Mouse (Mus musculus): ENCODE measurements at regions not wholly inside any gene's neighbourhood (a gene's known extent, or its start where the extent isn't known, plus 50 kb on each side); places are given as distances from the start of the nearest gene placed in this dataset.

DNA sequence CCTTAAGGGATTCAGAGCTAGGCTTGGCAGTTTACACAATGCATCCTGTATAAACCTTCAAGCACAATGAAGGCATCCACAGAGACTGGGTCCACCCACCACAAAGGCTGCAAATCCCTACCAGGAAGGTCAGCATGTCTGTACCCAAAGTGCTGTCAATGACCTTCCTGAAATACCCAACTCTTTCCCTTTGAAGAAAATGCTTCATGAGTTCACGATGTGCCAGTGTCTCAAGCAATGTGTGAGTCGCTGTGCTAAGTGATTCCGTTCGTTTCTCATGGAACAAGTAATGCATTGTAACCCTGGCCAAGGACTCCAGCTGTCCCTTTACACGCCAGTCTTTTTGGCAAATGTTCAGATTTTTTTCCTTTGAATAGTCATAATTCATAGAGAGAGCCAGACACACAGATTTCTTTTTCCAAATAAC lies 305.4 kb upstream of the Xrcc4 start:
- TF ChIP-seq POLR2A (IDR thresholded peaks at IDR 0.05; ENCODE audit: borderline replicate concordance, extremely low read depth, insufficient read depth, insufficient read length) = no peak
- ATAC-seq (ENCODE audit: low FRiP score, low read depth) (peak; percentile 83), DNase-seq (ENCODE audit: low spot score) (peak; percentile 83)
- peaks cover 7% of the 10 kb centered on the region for H3K4me1 ChIP-seq (ENCODE audit: control insufficient read depth, insufficient read depth, low read length)
- H3K4me3 ChIP-seq (replicated peaks; ENCODE audit: low read length) = no peak overlapping the region
- H3K36me3 ChIP-seq (ENCODE audit: control insufficient read depth, insufficient read depth, low read length) = no peaks in the 10 kb centered on the region
- no peak overlapping the region for H3K4me2 ChIP-seq (replicated peaks; ENCODE audit: low read depth, low read length, severe bottlenecking)
- 34% methylated on average over 5 of the region's 5 CpGs for WGBS
- peak overlapping the region; percentile 40; the same call in 1 of the 2 replicates for H3K27ac ChIP-seq (replicated peaks; ENCODE audit: low read depth, low read length)
- H3K9me3 ChIP-seq (ENCODE audit: control insufficient read depth, low read length) = no peaks in the 10 kb centered on the region
- H3K27me3 ChIP-seq (ENCODE audit: control insufficient read depth, insufficient read depth, low read length) = no peaks in the 10 kb centered on the region
- no peak overlapping the region for H3K9ac ChIP-seq (ENCODE audit: low read depth, low read length, severe bottlenecking)

DNA sequence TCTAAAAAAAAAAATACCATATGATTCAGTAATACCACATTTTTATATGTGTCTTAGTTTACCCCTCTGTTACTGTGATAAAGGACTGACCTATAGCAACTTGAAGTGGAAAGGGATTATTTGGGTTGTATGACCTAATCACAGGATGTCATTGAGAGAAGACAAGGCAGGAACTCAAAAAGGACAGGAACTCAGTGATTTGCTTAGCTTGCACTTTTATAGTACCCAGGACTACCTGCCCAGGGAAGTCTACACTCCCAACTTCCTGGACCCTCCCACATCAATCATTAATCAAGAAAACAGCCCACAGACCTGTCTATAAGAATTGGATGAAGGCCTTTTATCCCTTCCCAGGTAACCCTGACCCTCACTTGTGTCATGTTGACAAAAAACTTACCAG lies 303.0 kb upstream of the Xrcc4 start:
- no peak for ATAC-seq (ENCODE audit: low FRiP score, low read depth)
- no peak for DNase-seq (ENCODE audit: low spot score)
- no peaks in the 10 kb centered on the region for H3K27me3 ChIP-seq (ENCODE audit: control insufficient read depth, insufficient read depth, low read length)

DNA sequence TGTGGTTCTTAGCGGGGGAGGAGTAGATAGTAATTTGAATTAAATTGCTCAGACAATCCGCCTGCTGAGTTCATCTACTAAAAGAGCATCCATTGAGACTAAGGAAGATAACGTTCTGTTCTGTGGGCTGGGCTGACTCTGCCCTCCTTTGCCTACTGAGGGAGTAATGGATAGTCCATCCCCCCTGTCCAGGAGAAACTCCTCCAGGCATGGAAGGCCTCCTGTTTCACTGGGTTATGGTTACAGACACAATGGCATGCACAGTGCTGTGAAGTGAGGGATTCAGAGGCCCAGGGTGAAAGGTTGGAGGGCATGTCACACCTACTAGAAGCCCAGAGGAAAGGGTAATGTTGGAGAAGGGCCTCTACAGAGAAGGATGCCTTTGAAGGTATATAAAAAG lies 287.2 kb upstream of the Xrcc4 start:
- no peak for TF ChIP-seq POLR2A (IDR thresholded peaks at IDR 0.05; ENCODE audit: borderline replicate concordance, extremely low read depth, insufficient read depth, insufficient read length)
- no peaks in the 10 kb centered on the region for H3K27me3 ChIP-seq (ENCODE audit: control insufficient read depth, insufficient read depth, low read length)
- no peak overlapping the region for H3K4me3 ChIP-seq (replicated peaks; ENCODE audit: low read length)
- no peak overlapping the region for H3K9ac ChIP-seq (ENCODE audit: low read depth, low read length, severe bottlenecking)
- WGBS = 78% methylated on average over 3 of the region's 3 CpGs
- DNase-seq (ENCODE audit: low spot score) = no peak
- H3K36me3 ChIP-seq (ENCODE audit: control insufficient read depth, insufficient read depth, low read length) = no peaks in the 10 kb centered on the region
- no peak overlapping the region for H3K27ac ChIP-seq (replicated peaks; ENCODE audit: low read depth, low read length)
- no peaks in the 10 kb centered on the region for H3K4me1 ChIP-seq (ENCODE audit: control insufficient read depth, insufficient read depth, low read length)
- no peaks in the 10 kb centered on the region for H3K9me3 ChIP-seq (ENCODE audit: control insufficient read depth, low read length)
- H3K4me2 ChIP-seq (replicated peaks; ENCODE audit: low read depth, low read length, severe bottlenecking) = no peak overlapping the region
- ATAC-seq (ENCODE audit: low FRiP score, low read depth) = no peak

More for the DNA sequence above, 303.0 kb upstream of the Xrcc4 start:
- no peaks in the 10 kb centered on the region for H3K36me3 ChIP-seq (ENCODE audit: control insufficient read depth, insufficient read depth, low read length)
- no peak overlapping the region for H3K4me2 ChIP-seq (replicated peaks; ENCODE audit: low read depth, low read length, severe bottlenecking)
- H3K9me3 ChIP-seq (ENCODE audit: control insufficient read depth, low read length) = no peaks in the 10 kb centered on the region
- H3K4me1 ChIP-seq (ENCODE audit: control insufficient read depth, insufficient read depth, low read length) = peaks cover 7% of the 10 kb centered on the region
- no peak overlapping the region for H3K27ac ChIP-seq (replicated peaks; ENCODE audit: low read depth, low read length)
- TF ChIP-seq POLR2A (IDR thresholded peaks at IDR 0.05; ENCODE audit: borderline replicate concordance, extremely low read depth, insufficient read depth, insufficient read length) = no peak
- H3K9ac ChIP-seq (ENCODE audit: low read depth, low read length, severe bottlenecking) = no peak overlapping the region
- H3K4me3 ChIP-seq (replicated peaks; ENCODE audit: low read length) = no peak overlapping the region

DNA sequence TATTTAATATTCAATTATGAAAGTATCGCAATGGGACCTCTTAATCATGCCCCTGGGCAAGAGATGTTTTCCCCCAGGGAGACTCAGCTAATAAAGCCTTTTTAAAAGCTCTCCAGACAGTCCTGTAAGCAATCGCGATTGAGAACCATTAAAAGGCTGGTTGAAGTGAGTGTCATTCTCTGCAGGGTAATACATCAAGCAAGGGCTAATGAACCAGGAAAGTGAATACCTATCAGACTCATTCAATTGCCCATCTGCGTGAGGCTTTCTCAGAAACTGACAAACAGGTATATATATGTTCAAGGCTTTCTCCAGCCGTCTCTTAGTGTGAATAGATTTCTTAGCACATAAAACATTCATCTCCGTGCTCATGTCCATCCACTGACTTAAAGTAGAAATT lies 286.8 kb upstream of the Xrcc4 start:
- no peak for ATAC-seq (ENCODE audit: low FRiP score, low read depth)
- Histone ChIP-seq H3K36me3 (ENCODE audit: control insufficient read depth, insufficient read depth, low read length) (no peaks in the 10 kb centered on the region), H3K4me1 (ENCODE audit: control insufficient read depth, insufficient read depth, low read length) (no peaks in the 10 kb centered on the region), H3K27ac (replicated peaks; ENCODE audit: low read depth, low read length) (no peak overlapping the region), H3K9ac (ENCODE audit: low read depth, low read length, severe bottlenecking) (no peak overlapping the region), H3K4me3 (replicated peaks; ENCODE audit: low read length) (no peak overlapping the region), H3K4me2 (replicated peaks; ENCODE audit: low read depth, low read length, severe bottlenecking) (no peak overlapping the region), H3K27me3 (ENCODE audit: control insufficient read depth, insufficient read depth, low read length) (no peaks in the 10 kb centered on the region), H3K9me3 (ENCODE audit: control insufficient read depth, low read length) (no peaks in the 10 kb centered on the region)
- TF ChIP-seq POLR2A (IDR thresholded peaks at IDR 0.05; ENCODE audit: borderline replicate concordance, extremely low read depth, insufficient read depth, insufficient read length) = no peak
- 68% methylated on average over 6 of the region's 6 CpGs for WGBS
- no peak for DNase-seq (ENCODE audit: low spot score)

DNA sequence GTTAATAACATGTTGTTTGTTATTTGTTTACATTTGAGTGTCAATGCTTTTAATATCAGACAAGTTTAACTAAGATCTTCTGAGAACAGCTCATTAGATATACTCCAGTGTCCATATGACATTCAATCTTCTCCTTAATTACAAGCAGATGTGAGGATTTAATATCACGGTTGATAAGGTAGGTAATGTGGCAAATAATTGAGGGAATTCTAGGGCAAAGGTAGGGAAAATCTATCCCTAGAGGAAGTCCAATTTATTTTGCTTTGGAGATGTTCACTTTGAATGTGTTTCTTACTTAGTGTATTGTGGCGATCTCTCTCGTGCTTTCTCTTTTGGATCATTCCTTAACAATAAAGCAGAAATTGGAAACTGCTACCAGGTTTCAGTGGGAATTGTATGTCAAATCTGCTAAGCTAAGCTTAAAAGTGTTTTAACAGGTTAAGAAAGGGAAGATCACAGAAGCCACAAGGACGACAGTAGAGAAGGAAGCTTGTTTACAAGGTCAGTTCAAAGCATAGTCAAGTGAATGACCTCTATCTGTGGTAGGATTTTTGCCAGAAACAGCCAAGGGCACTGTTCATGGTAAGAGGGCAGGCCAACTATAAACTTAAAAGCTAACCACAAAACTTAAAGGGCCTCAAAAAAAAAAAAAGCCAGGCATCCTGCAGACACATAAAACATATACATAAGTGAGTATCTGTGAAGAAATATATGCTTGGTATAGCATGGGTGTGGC lies 282.2 kb upstream of the Xrcc4 start:
- TF ChIP-seq POLR2A (IDR thresholded peaks at IDR 0.05; ENCODE audit: borderline replicate concordance, extremely low read depth, insufficient read depth, insufficient read length) = no peak
- Histone ChIP-seq H3K4me3 (replicated peaks; ENCODE audit: low read length) (no peak overlapping the region), H3K27me3 (ENCODE audit: control insufficient read depth, insufficient read depth, low read length) (no peaks in the 10 kb centered on the region), H3K9ac (ENCODE audit: low read depth, low read length, severe bottlenecking) (no peak overlapping the region), H3K9me3 (ENCODE audit: control insufficient read depth, low read length) (no peaks in the 10 kb centered on the region), H3K4me1 (ENCODE audit: control insufficient read depth, insufficient read depth, low read length) (no peaks in the 10 kb centered on the region), H3K4me2 (replicated peaks; ENCODE audit: low read depth, low read length, severe bottlenecking) (no peak overlapping the region), H3K36me3 (ENCODE audit: control insufficient read depth, insufficient read depth, low read length) (no peaks in the 10 kb centered on the region), H3K27ac (replicated peaks; ENCODE audit: low read depth, low read length) (no peak overlapping the region)
- ATAC-seq (ENCODE audit: low FRiP score, low read depth) (no peak), DNase-seq (ENCODE audit: low spot score) (no peak)
- 45% methylated on average over 4 of the region's 4 CpGs for WGBS

Data from limb, embryonic 14.5 days (tissue).